ENCODE assay signal across 8 mouse cellular contexts in genomic region chr10:79716254-79716987, GRCm38 (mm10). TPM values are rescaled to one million over a fixed set of nuclear protein-coding genes. Genes with fewer than 3 reads are reported as not detected.
DNase-seq lines count a peak whose midpoint lies in the region; ATAC-seq and TF ChIP-seq lines count a peak whose summit lies in the region.

Gene Hcn2 (plus strand): TSS chr10:79716634.

- peak within 1 kb of the TSS; percentile 85 for H3K27ac ChIP-seq in layer of hippocampus, adult 2 months
- H3K27ac ChIP-seq in forebrain, embryonic 13.5 days: no peak within 1 kb of the TSS
- H3K27ac ChIP-seq in midbrain, embryonic 16.5 days (ENCODE audit: low read length): peak within 1 kb of the TSS; percentile 64; the same call in 1 of the 2 replicates

- WGBS in forebrain, embryonic 13.5 days: 3% methylated on average over 49 of the region's 91 CpGs
- under 1% methylated on average over 48 of the region's 91 CpGs for WGBS in midbrain, embryonic 16.5 days

- DNase-seq in layer of hippocampus, adult 2 months (ENCODE audit: low spot score in 2 of 2): no peak
- DNase-seq in layer of hippocampus, adult 11-12 months (ENCODE audit: low spot score): no peak
- no peak for DNase-seq in brain, embryonic 14.5 days (ENCODE audit: low read depth)
- no peak for DNase-seq in layer of hippocampus, postnatal 10 days (ENCODE audit: low spot score in 2 of 2)
- no peak for DNase-seq in spleen, postnatal 14 days (ENCODE audit: low spot score in 2 of 2)
- no peak for DNase-seq in kidney, adult 11 months

- H3K4me2 ChIP-seq in forebrain, embryonic 13.5 days: peak within 1 kb of the TSS; percentile 94
- peak within 1 kb of the TSS; percentile 90 for H3K4me2 ChIP-seq in midbrain, embryonic 16.5 days (ENCODE audit: low read length)

- H3K4me1 ChIP-seq in forebrain, embryonic 13.5 days: peaks cover 16% of the 10 kb centered on the region
- H3K4me1 ChIP-seq in midbrain, embryonic 16.5 days (ENCODE audit: control insufficient read depth, insufficient read depth, low read length): peaks cover 16% of the 10 kb centered on the region

- H3K36me3 ChIP-seq in forebrain, embryonic 13.5 days (ENCODE audit: poor library complexity, severe bottlenecking): peaks cover 7% of the 10 kb centered on the region
- H3K36me3 ChIP-seq in midbrain, embryonic 16.5 days (ENCODE audit: control insufficient read depth, insufficient read depth, low read length): no peaks in the 10 kb centered on the region; the same call in 1 of the 2 replicates

- peak; percentile 59 for ATAC-seq in forebrain, embryonic 13.5 days
- peak; percentile 54 for ATAC-seq in midbrain, embryonic 16.5 days

- TF ChIP-seq CTCF in layer of hippocampus, adult 2 months (conservative IDR thresholded peaks at IDR 0.05): no peak
- TF ChIP-seq CTCF in brain, embryonic 14.5 days (IDR thresholded peaks at IDR 0.05; ENCODE audit: borderline replicate concordance, extremely low read depth, insufficient read depth, insufficient read length): no peak

- peaks cover 58% of the 10 kb centered on the region for H3K27me3 ChIP-seq in forebrain, embryonic 13.5 days
- peaks cover 27% of the 10 kb centered on the region for H3K27me3 ChIP-seq in midbrain, embryonic 16.5 days (ENCODE audit: control insufficient read depth, insufficient read depth, low read depth, low read length)

- H3K4me3 ChIP-seq in layer of hippocampus, adult 2 months: peak within 1 kb of the TSS; percentile 78
- H3K4me3 ChIP-seq in forebrain, embryonic 13.5 days: peak within 1 kb of the TSS; percentile 64
- peak within 1 kb of the TSS; percentile 86 for H3K4me3 ChIP-seq in midbrain, embryonic 16.5 days (ENCODE audit: low read depth, low read length)

- H3K9ac ChIP-seq in forebrain, embryonic 13.5 days: peak within 1 kb of the TSS; percentile 70
- H3K9ac ChIP-seq in midbrain, embryonic 16.5 days (ENCODE audit: low read depth, low read length): peak within 1 kb of the TSS; percentile 87

- no peak for TF ChIP-seq POLR2A in brain, embryonic 14.5 days (IDR thresholded peaks at IDR 0.05; ENCODE audit: borderline replicate concordance, extremely low read depth, insufficient read depth, insufficient read length, poor library complexity, severe bottlenecking)

- H3K9me3 ChIP-seq in forebrain, embryonic 13.5 days (replicated peaks): no peaks in the 10 kb centered on the region
- no peaks in the 10 kb centered on the region for H3K9me3 ChIP-seq in midbrain, embryonic 16.5 days (replicated peaks; ENCODE audit: control insufficient read depth, low read length, poor library complexity, severe bottlenecking)

RNA-seq across cellular contexts. Expression of gene Hcn2, which starts in this region (rescaled TPM):
- 100 to 1,000 TPM; 118 TPM for total RNA-seq in layer of hippocampus, adult 2 months (2021)
- polyA plus RNA-seq in brain, embryonic 14.5 days (2012; rRNA removed): 8.3 and 16.1 TPM in 2 replicates
- 0.06 and 0.10 TPM in 2 replicates for polyA plus RNA-seq in forebrain, embryonic 13.5 days (2015; fragmentation: Nextera tagmentation; extraction: Ambion mirVana)
- 10 to 100 TPM; 82.8 to 84.2 TPM for total RNA-seq in layer of hippocampus, postnatal 10 days (2021)
- 0.87 and 0.89 TPM in 2 replicates for polyA plus RNA-seq in midbrain, embryonic 16.5 days (2015; fragmentation: Nextera tagmentation; extraction: Ambion mirVana)

Comparison
In these comparisons a context has a peak if more than half of its experiments do, and no peak if none do; other contexts are left out.
1. Peak in ATAC-seq, H3K4me3 ChIP-seq, H3K9ac ChIP-seq and H3K4me2 ChIP-seq in forebrain, embryonic 13.5 days; RNA of the gene not detected or under 1 TPM.
2. Peak in ATAC-seq, H3K4me3 ChIP-seq, H3K27ac ChIP-seq, H3K9ac ChIP-seq and H3K4me2 ChIP-seq in midbrain, embryonic 16.5 days; RNA of the gene not detected or under 1 TPM.